Mouse (Mus musculus) heart, adult 2 months (tissue): ENCODE measurements around the gene Gsk3a.

Experiments used
- CTCF ChIP-seq: fragments of 200-600 bp; IDR thresholded peaks from 2 replicates; pipeline ENCODE4 v1.8.1; 2022; ENCODE audit warnings: antibody characterized with exemption, mild to moderate bottlenecking, moderate library complexity
- EP300 ChIP-seq: fragments of 200-500 bp; IDR thresholded peaks from 2 replicates; pipeline ENCODE4 v1.6.1; 2011; ENCODE audit warnings: low read depth, low read length, control low read depth; ENCODE audit not compliant: insufficient read depth

DNA sequence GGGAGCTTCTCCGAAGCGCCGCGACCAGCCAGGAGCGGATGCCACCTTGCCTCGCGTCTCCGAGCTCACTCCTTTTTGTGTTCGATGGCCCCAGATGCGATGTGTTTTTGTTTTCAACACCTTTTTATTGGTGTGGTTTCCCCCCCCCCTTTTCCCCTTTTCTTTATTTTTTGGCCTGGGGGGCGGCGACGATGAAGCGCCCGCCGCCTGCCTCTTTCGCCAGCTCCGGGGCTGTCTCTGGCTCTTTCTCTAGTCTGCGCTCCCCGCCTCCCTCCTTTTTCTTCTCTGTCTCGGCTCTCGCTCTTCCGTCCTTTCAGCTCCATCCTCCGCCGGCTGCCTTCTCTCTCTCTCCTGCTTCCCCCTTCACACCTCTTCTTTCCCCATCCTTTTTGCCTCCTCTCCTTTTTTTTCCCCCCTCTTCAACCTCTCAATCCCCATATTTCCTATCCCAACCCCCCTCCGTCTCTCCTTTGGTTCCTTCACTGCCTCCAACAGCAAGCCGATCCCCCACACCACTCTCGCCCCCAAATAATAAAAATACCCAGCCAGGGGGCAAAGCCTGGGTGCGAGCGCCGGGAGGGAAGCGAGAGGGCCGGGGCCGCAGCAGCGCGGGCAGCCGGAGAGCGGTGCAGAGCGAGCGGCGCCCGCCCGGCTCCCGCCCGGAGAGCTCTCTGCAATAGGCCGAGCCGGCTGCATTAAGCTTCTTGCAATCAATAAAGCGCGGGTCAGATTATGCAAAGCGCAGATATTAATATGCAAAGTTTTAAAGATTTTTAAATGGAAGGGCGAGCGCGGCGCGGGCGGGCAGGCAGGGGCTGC lies 58.7 kb downstream of the Gsk3a start:
- TF ChIP-seq CTCF = no peak
- TF ChIP-seq EP300 = no peak
